Mouse (Mus musculus) embryo, embryonic 9.5 days (tissue): ENCODE results near the gene Olfr957.

ENCODE experiments used
- DNase-seq: peaks from one replicate; pipeline ENCODE4 v3.0.0-alpha.2; 2017; ENCODE audit errors: extremely low spot score

Gene Olfr957

DNA sequence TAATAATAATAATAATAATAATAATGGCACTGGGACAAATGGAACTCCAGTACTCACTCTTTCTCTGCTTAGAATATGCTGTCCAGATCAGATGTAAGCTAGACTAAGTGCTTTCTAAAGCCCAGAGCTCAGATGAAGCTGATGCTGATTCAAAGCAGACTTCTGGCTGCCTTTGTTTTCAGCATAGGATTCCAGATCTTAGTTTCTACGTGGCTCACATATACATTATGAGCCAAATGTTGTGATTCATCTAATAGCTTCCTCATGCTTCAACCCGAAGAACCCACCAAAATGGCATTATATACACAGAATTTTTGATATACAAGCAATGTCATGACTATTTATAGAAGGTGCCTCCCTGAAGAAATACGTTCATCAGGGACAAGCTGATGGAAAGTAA lies at the start of gene Olfr957:
Olfr957 (minus strand) TSS at position 279 of the 400 bp plus-strand sequence.
- no peak for DNase-seq

DNA sequence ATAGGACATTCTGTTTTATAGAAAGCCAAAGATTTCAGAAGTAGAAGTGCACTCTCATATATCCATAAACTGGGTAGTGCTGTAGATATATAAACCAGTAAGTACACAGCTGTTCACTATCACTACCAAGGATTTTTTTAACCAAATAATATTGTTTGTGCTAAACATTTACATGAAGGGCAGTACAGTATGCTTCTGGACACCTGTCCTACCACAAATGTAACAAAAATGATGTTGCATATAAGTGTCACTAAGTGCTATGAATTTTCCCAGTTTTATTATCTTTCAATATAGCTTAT lies 42.7 kb upstream of the Olfr957 start:
- DNase-seq: no peak

DNA sequence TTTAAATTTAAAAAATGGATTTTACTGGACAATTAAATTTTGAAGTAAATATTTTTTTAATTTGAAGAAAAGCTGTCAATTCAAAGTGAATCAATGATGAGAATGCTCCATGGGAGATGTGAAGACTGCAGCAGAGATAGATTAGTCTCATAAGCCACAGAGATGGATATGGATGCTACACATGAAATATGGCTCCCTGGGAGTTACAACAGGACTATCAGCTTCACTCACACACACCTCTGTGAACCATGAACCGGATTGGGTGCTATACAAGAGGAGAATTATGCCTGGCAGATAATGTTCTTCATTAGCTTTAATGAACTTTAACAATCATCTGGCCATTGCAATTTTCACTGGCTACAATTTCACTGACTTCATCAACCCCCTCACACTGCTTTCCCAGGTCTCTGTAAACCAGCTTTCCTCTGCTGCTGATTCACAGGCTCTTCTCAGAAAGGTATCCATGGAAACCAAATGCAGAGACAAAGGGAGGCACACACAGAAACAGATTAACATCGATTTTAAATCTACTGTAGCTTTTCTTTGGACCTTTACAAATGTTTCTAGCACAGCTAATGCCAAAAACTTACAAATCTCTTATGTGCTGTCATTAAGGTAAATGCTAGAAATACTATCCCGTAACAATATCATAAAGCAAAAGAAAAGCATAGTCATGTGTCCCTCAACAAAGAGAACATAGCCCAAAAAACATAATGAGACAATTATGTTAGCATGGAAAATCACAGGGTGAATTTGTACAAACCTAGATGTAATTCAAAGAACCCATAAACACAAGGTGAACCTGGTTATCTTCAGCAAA lies 42.1 kb upstream of the Olfr957 start:
- DNase-seq: peak; percentile 3

DNA sequence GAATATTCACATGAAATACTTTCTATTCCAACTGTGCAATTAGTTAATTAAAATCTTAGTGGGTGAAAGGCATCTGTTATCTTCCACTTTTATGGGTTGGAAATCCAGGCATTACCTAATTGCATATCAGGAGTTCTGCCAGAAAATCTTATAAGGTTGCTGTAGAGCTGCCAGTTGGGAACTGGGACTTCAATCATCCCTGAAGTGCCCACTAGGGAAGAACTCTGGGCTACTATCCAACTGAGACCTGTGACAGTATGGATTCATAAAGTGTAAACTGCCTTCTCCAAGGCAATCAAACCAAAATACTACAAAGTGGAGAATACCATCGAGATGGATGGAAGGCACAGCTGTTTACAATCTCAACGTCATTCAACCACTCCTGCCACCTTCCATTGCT lies 38.3 kb upstream of the Olfr957 start, which contains the start of gene Olfr958:
Olfr958 (minus strand) TSS at position 109 of the 400 bp plus-strand sequence.
- no peak for DNase-seq

DNA sequence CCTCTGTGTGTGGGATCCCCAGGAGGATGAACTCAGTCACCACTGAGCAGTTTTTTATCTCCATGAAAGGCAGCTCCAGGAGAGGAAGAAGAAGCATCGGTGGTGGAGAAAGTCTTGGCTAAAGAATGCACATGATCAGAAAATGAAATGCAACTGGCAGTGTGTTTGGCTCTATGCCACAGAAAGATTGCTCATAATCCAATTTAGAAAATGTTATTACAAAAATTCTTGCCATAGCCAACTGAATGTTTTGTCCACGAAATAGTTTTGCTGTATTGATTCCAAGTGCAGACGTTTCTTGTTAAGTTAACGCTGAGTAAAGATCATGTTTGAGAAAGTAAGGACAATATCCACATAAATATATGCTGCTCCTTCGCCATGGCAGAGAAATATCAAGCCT lies 35.2 kb upstream of the Olfr957 start:
- no peak for DNase-seq

- DNase-seq: no peak
These were observed 8.1 kb upstream of the Olfr957 start for GRCm38 (mm10) chr9:39523616-39524285.

DNA sequence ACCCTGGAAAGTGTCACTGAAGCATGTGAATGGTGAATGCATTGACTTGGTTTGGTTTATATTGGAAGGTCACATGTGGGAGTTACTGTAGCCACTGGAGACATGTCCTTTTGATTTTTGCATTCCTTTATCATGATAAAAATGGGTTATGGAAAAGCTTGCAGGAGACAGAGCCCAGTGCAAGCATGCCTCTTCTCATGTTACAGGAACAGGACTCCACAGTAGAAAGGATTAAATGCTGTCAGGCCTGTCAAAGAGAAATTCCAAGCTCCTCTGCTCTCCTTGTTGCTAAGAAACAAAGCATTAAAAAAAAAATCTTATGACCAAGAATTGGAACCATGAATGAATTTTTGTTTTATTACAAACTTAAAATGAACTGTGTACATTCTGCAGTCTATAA lies 3.0 kb upstream of the Olfr957 start:
- DNase-seq: no peak

DNA sequence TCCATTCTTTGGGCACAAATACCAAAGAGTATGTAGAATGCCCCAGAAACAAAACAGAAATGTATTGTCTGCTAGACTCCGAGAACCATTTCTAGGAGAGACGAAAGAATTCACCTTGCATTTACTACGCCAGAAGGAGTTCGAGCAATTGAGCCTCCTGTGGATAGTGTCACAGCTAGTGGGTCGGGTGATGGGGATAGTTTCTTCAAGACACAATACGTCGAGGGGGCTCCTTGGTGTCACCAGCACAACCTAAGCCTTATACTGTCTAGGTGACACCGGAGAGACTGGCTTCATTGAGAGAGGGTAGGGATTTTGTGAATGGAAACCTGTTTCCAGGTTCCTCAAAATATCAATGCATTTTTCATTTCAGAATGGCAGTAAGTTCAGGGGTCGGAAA lies 6.2 kb downstream of the Olfr957 start:
- no peak for DNase-seq

DNA sequence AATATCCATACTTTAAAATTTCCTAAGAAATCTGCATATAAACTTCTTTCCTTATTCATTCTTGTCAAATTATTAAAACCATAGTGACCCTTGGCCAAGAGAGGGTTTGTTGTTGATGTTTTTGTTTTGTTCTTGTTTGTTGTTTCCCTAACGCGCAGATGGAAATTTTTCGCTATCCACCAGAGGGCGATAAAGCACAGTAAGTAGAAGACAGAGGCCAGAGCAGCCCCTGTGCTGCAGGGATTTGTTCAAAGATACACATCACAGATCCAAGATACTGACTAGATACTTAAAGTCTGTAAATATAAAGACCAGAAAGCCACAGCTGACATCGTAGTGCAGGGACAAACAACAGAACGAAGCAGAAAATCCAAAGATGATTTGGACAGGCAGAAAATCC lies 6.6 kb downstream of the Olfr957 start:
- DNase-seq: peak; percentile 48

- DNase-seq: no peak
These were observed 21.7 kb downstream of the Olfr957 start, which contains the start of gene Olfr44 for GRCm38 (mm10) chr9:39493895-39494294. Olfr44 (minus strand) TSS chr9:39493995.

- DNase-seq: no peak
These were observed 43.8 kb downstream of the Olfr957 start, which contains the start of gene Olfr955 for GRCm38 (mm10) chr9:39471844-39472243. Olfr955 (minus strand) TSS chr9:39471944.
